Mouse (Mus musculus): ENCODE data around the gene Rab6b. TPM values are rescaled to one million over a fixed set of nuclear protein-coding genes. Genes with fewer than 3 reads are reported as not detected.
"Not testable (repeated sequence)": the region's sequence is repeated elsewhere in the genome, so short reads cannot be mapped to it uniquely, and the experiment has no call there.

Gene Rab6b
- polyA plus RNA-seq, 1 experiment from 2014 or later: 4.3 TPM

DNA sequence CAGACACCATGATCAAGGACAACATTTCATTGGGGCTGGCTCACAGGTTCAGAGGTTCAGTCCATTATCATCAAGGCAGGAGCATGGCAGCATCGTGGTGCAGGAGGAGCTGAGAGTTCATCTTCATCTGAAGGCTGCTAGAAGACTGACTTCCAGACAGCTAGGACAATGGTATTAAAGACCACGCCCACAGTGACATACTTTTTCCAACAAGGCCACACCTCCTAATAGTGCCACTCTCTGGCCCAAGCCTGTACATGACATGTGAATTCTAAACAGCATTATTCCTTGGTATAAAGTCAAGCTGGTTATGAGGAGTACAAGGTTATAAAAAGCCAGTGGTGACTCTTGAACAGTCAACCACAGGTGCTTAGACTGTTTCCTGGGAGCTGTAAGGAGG is 43.0 kb downstream of the Rab6b start:
- Histone ChIP-seq H3K9me3 (ENCODE audit: control insufficient read depth) (no peaks in the 10 kb centered on the region), H3K27ac (ENCODE audit: low read depth, low read length) (no peak overlapping the region), H3K4me1 (replicated peaks; ENCODE audit: control insufficient read depth, insufficient read depth, low read length) (no peaks in the 10 kb centered on the region), H3K4me2 (replicated peaks; ENCODE audit: low read depth) (no peak overlapping the region), H3K4me3 (ENCODE audit: low read depth, low read length) (no peak overlapping the region), H3K36me3 (ENCODE audit: control insufficient read depth, insufficient read depth) (no peaks in the 10 kb centered on the region), H3K9ac (ENCODE audit: low read depth, low read length) (no peak overlapping the region), H3K27me3 (replicated peaks; ENCODE audit: control insufficient read depth, insufficient read depth, low read length) (no peaks in the 10 kb centered on the region)
- TF ChIP-seq CTCF (IDR thresholded peaks at IDR 0.05; ENCODE audit: low read depth): no peak
- no peak for ATAC-seq
- 74% methylated on average over 2 of the region's 2 CpGs for WGBS

DNA sequence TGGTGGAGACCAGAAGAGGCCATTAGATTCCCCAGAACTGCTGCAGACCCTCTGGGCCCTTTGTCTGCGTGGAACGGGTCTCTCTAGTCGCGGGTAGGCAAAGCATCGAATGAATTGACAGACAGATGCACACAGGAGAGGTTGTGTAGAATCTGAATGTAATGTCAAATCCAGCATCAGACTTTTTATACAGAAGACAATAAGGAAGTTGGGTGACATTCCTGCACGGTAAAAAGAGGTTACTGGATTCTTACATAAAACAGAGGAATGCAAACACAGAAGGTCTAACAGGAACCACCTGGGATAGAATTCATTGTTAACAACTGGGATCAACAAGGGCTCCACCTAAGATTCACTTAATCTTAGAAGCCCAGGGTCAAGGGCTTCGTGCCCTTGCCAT is 43.6 kb downstream of the Rab6b start:
- not testable (repeated sequence) for ATAC-seq; H3K27ac ChIP-seq (ENCODE audit: low read depth, low read length); H3K9ac ChIP-seq (ENCODE audit: low read depth, low read length); H3K36me3 ChIP-seq (ENCODE audit: control insufficient read depth, insufficient read depth); H3K4me1 ChIP-seq (replicated peaks; ENCODE audit: control insufficient read depth, insufficient read depth, low read length); H3K27me3 ChIP-seq (replicated peaks; ENCODE audit: control insufficient read depth, insufficient read depth, low read length); H3K9me3 ChIP-seq (ENCODE audit: control insufficient read depth); H3K4me2 ChIP-seq (replicated peaks; ENCODE audit: low read depth); H3K4me3 ChIP-seq (ENCODE audit: low read depth, low read length)
- WGBS: 71% methylated on average over 7 of the region's 7 CpGs

DNA sequence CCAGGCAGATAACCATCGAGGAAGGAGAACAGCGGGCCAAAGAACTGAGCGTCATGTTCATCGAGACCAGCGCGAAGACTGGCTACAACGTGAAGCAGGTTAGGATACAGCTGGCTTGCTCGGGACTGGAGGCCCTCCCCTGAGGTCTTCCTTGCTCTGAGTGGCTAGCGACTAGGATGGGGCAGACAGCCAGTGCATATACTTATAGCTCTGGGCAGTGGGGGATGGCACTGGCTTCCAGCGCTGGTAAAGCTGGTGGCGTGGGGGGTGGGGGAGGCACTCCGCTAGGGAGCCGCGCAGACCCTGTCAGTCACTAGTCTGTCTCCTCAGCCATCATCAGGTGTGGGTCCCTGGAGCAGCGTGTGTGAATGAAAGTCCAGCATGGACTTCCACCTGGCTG is 52.2 kb downstream of the Rab6b start:
- H3K4me2 ChIP-seq (replicated peaks; ENCODE audit: low read depth): no peak overlapping the region
- H3K4me3 ChIP-seq (ENCODE audit: low read depth, low read length): no peak overlapping the region

DNA sequence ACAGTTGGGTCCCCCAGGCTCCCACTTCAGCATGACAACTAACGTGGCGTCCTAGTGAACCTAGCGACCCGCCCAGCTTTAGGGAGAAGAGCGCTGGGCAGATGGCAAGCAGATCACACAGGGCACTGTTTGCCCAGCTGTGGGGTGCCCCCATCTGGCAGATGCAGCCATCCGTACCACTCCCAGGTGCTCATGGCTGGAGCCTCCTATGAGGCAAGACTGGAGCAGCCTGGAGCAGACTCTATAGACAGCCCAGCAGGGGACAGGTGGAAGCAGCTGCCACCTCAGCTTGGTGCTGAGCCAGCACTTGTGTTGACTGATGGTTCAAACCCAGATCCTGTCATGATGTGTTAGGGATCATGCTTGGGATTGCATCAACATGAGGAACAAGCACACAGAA is 56.5 kb downstream of the Rab6b start:
- H3K27ac ChIP-seq (ENCODE audit: low read depth, low read length): no peak overlapping the region
- H3K9me3 ChIP-seq (ENCODE audit: control insufficient read depth): no peaks in the 10 kb centered on the region
- ATAC-seq: no peak
- H3K4me3 ChIP-seq (ENCODE audit: low read depth, low read length): no peak overlapping the region
- no peaks in the 10 kb centered on the region for H3K4me1 ChIP-seq (replicated peaks; ENCODE audit: control insufficient read depth, insufficient read depth, low read length)
- no peak overlapping the region for H3K9ac ChIP-seq (ENCODE audit: low read depth, low read length)
- no peaks in the 10 kb centered on the region for H3K27me3 ChIP-seq (replicated peaks; ENCODE audit: control insufficient read depth, insufficient read depth, low read length)
- no peak overlapping the region for H3K4me2 ChIP-seq (replicated peaks; ENCODE audit: low read depth)
- peak; percentile 23; the same call in 1 of the 2 replicates for TF ChIP-seq CTCF (IDR thresholded peaks at IDR 0.05; ENCODE audit: low read depth)
- H3K36me3 ChIP-seq (ENCODE audit: control insufficient read depth, insufficient read depth): no peaks in the 10 kb centered on the region
- 75% methylated on average over 6 of the region's 6 CpGs for WGBS

More for the DNA sequence above, 52.2 kb downstream of the Rab6b start:
- no peak for TF ChIP-seq CTCF (IDR thresholded peaks at IDR 0.05; ENCODE audit: low read depth)
- no peak for ATAC-seq
- no peak overlapping the region for H3K27ac ChIP-seq (ENCODE audit: low read depth, low read length)
- no peaks in the 10 kb centered on the region for H3K9me3 ChIP-seq (ENCODE audit: control insufficient read depth)
- H3K36me3 ChIP-seq (ENCODE audit: control insufficient read depth, insufficient read depth): no peaks in the 10 kb centered on the region
- H3K4me1 ChIP-seq (replicated peaks; ENCODE audit: control insufficient read depth, insufficient read depth, low read length): no peaks in the 10 kb centered on the region
- H3K27me3 ChIP-seq (replicated peaks; ENCODE audit: control insufficient read depth, insufficient read depth, low read length): no peaks in the 10 kb centered on the region
- H3K9ac ChIP-seq (ENCODE audit: low read depth, low read length): no peak overlapping the region
- WGBS: 78% methylated on average over 15 of the region's 15 CpGs

DNA sequence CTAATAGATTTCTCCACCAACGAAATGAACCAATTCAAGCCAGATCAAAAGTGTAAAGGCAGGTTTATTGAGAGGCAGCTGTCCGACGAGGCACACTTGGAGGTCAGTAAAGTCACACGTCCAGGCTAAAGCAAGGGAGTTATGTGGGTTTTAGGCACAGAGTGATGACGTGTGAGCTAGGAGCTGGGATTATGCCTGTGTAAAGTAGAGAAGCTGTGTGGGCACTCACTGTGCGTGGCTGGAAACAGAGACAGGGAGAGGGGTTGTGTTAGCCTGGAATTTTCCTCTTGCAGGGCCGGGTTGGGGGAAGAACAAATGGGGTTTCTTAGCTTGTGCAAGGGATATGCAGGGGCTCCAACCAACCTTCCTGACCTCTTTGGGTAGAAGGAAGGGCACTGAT is 57.2 kb downstream of the Rab6b start:
- ATAC-seq: no peak
- 75% methylated on average over 7 of the region's 7 CpGs for WGBS
- no peaks in the 10 kb centered on the region for H3K4me1 ChIP-seq (replicated peaks; ENCODE audit: control insufficient read depth, insufficient read depth, low read length)

DNA sequence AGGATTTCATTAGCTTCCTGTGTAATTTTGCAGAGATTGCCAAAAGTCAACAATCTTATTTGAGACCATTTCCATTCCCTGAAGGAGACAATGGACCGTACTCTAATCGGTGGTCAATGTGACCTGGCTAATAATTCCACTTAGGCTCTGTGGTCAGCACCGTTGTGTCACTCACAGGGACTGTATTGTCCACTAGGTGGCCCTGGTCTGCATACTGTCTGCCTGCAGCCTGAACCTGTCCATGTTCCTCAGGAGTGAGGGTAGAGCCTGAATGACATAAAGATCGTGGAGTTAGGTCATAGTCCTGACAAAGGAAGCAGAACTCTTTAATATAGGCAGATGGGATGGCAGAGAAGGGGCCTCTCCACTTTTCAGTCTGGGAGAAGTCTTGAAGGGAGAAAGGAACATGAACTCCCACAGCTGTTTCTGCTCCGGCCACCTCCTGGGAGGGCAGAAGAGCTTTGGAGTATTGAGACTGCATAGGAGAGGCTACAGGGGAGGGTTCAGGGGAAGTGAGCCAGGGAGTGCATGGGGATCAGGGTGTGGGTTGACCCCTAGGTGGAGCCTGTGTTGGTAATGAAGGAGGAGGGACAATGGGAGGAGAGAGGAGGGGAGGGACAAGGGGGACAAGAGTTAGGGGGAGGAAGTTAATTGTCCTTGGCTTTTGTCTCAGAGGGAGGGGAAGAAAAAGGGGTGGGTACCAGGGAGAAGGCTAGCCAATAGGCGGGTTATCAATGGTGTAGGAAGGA is 63.4 kb downstream of the Rab6b start:
- TF ChIP-seq CTCF (IDR thresholded peaks at IDR 0.05; ENCODE audit: low read depth): peak; percentile 77
- Histone ChIP-seq H3K36me3 (ENCODE audit: control insufficient read depth, insufficient read depth) (no peaks in the 10 kb centered on the region), H3K4me3 (ENCODE audit: low read depth, low read length) (no peak overlapping the region), H3K27ac (ENCODE audit: low read depth, low read length) (no peak overlapping the region), H3K27me3 (replicated peaks; ENCODE audit: control insufficient read depth, insufficient read depth, low read length) (no peaks in the 10 kb centered on the region), H3K9ac (ENCODE audit: low read depth, low read length) (no peak overlapping the region), H3K4me1 (replicated peaks; ENCODE audit: control insufficient read depth, insufficient read depth, low read length) (no peaks in the 10 kb centered on the region), H3K9me3 (ENCODE audit: control insufficient read depth) (no peaks in the 10 kb centered on the region), H3K4me2 (replicated peaks; ENCODE audit: low read depth) (no peak overlapping the region)
- WGBS: 59% methylated on average over 6 of the region's 6 CpGs
- ATAC-seq: peak; percentile 41

More for the DNA sequence above, 57.2 kb downstream of the Rab6b start:
- Histone ChIP-seq H3K9me3 (ENCODE audit: control insufficient read depth) (no peaks in the 10 kb centered on the region), H3K27ac (ENCODE audit: low read depth, low read length) (no peak overlapping the region), H3K4me2 (replicated peaks; ENCODE audit: low read depth) (no peak overlapping the region), H3K27me3 (replicated peaks; ENCODE audit: control insufficient read depth, insufficient read depth, low read length) (no peaks in the 10 kb centered on the region), H3K9ac (ENCODE audit: low read depth, low read length) (no peak overlapping the region), H3K36me3 (ENCODE audit: control insufficient read depth, insufficient read depth) (no peaks in the 10 kb centered on the region), H3K4me3 (ENCODE audit: low read depth, low read length) (no peak overlapping the region)
- no peak for TF ChIP-seq CTCF (IDR thresholded peaks at IDR 0.05; ENCODE audit: low read depth)

All from intestine, postnatal 0 days (tissue).